Mouse (Mus musculus) liver, postnatal 0 days (tissue): ENCODE measurements at regions not wholly inside any gene's neighbourhood (a gene's known extent, or its start where the extent isn't known, plus 50 kb on each side); places are given as distances from the start of the nearest gene placed in this dataset.

ENCODE experiments used
- CTCF ChIP-seq: sonication (generic); IDR thresholded peaks from 2 replicates; pipeline ENCODE4 v1.5.1; 2016; ENCODE audit warnings: antibody characterized with exemption, low read depth
- EP300 ChIP-seq: IDR thresholded peaks from 2 replicates; pipeline ENCODE4 v1.6.1; 2016; ENCODE audit warnings: antibody characterized with exemption, low read depth, mild to moderate bottlenecking

- no peak for TF ChIP-seq EP300
- no peak for TF ChIP-seq CTCF
Observed at GRCm38 (mm10) chr7:136742171-136742570, 152.2 kb upstream of the Mgmt start.
